Mouse (Mus musculus) cortical plate, adult 2 months (tissue): ENCODE data around the gene Psma5.

Experiments
- CTCF ChIP-seq: fragments of 200-500 bp; IDR thresholded peaks from 2 replicates; pipeline ENCODE4 v1.5.1; 2011; ENCODE audit warnings: mild to moderate bottlenecking, control low read depth, low read length; ENCODE audit not compliant: insufficient read depth; ENCODE audit errors: extremely low read depth
- POLR2A ChIP-seq: fragments of 200-500 bp; IDR thresholded peaks from 2 replicates; pipeline ENCODE4 v1.6.1; 2011; ENCODE audit warnings: mild to moderate bottlenecking, low read length, control low read depth; ENCODE audit not compliant: insufficient read depth; ENCODE audit errors: extremely low read depth

GRCm38 (mm10) chr3:108285078-108285711 is 28.5 kb downstream of the Psma5 start:
- TF ChIP-seq CTCF (no peak), POLR2A (no peak)
